Mouse (Mus musculus): ENCODE measurements around the gene Ank2.

DNA sequence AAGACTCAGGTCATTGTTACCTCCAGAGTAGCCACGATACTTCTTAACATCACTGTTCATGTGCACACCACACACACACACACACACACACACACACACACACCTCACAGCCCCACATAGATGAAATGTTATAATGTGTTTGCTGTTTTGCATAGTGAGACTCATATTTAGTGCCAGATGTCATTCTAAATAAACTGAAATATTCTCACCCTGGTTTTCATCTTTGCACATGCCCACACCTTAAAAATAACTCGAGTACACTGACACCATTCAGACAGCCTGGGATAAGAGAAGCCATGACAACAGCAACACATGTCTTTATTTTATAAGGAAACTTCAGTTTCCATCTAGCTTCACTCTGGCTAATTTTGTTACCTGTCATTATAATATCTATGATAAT, 312.1 kb downstream of the Ank2 start:
- TF ChIP-seq POLR2A (IDR thresholded peaks at IDR 0.05; ENCODE audit: insufficient read depth, low read depth, low read length): no peak
- TF ChIP-seq CTCF (IDR thresholded peaks at IDR 0.05; ENCODE audit: insufficient read depth, low read depth, low read length): no peak
